Mouse (Mus musculus) adrenal gland, postnatal 4 days (tissue): ENCODE data around the gene Plekhs1. TPM values are rescaled to one million over a fixed set of nuclear protein-coding genes. Genes with fewer than 3 reads are reported as not detected.
"Not testable (repeated sequence)": the region's sequence is repeated elsewhere in the genome, so short reads cannot be mapped to it uniquely, and the experiment has no call there.

Experiments used
- DNase-seq, 2 experiments: peaks; one replicate each; pipeline ENCODE4 v3.0.0; 2021 to 2022; ENCODE audit warnings: low spot score in 2 of 2, mixed read lengths in 2 of 2
- total RNA-seq, 2 experiments: library from RNA; stranded (reverse); gene quantifications; 2 replicates each; pipeline ENCODE4 v1.2.3; 2021

Plekhs1 gene
- total RNA-seq, 2 experiments from 2014 or later, result 0.70 to 1.5 TPM

DNA sequence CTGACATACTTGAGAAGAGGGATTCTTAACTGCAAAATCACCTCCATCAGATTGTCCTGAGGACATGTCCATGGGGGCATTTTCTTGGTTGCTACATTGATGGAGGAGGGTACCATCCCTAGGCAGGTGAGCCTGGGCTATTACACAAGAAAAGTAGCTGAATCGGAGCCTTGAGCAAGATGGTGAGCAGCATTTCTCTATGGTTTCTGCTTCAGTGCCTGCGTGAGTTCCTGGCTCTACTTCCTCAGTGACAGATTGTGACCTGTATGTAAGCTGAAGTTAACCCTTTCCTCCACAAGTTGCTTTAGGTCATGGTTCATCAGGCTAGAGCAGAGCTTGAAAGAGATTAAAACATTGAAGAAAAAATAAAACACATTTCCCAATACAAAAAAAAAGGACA is 6.1 kb upstream of the Plekhs1 start:
- DNase-seq, result no peak

DNA sequence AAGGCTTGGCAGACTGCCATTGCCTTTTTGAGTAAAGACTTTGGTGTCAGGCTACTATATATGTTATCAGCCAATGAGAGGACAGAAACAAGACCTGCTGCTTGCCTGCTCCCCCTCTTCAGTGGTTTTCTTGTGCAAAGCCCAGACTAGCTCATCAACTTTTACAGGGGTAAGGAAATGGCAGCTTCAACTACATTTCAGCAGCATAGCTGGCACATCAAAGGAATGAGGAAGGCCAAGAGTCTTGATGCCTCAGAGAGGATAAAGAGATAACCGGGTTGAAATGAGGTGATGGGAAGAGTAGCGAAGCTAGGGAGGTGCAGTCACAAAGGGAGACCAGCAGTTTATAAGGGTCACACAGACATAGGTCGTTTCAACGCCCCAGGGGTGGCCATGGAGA is 3.9 kb upstream of the Plekhs1 start:
- DNase-seq, result no peak

DNA sequence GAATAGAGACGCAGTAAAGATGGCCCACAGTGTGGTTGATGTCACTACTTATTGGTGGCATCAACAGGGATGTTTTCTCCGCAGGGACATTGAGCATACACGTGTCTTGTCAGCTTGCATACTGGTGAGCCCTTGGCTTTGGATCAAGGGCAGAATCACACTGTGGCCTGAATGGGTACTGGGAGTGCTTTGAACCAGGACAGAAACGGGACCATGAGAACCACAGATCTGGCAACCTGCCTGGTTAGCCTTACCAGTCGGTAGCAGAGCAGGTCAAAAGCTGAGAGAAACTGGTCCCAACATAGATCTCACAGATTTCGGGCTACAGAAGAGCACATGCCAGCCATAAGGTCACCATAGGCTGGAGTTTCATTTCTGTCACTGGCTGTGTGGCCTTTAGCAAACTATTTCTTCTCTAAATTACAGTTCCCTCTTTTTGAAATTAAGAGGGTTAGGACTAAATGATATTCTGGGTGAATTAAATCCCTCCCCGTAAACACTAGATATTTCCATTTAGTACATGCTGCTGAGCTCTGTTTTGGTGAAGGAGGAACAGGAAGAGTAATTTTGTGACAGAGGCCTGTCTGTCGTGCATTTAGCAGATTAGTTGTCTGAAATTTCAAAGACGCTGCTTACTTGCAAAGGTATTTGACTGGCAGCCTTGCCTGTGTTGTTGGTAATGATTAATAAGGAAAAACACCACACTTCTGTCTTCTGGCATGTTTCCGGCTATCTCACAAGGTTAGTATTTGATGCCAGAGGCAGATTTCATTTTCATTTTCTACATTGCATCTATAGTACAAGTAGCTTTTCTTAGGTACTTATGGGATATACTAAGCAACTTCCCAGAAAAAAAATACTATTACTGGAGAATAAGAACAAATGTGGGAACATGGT is 2.0 kb upstream of the Plekhs1 start:
- no peak for DNase-seq

DNA sequence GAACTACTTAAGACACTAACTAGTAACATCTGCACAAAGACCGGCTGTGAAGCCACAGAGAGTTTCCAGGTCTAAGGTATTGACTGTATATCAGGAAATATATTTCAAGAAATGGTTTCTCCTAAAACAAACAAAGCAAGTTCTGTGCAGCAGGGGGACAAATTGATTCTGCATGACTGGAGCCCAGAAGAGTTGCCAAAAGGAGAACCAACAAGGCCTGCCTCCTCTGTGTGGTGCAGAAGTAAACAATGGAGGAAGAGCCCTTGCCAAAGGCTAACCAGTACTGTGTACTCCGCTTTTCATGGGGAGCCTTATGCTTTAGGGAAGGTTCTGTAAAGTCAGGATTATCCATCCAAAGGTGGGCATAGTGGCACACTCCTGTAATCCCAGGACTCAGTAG is 1.2 kb upstream of the Plekhs1 start:
- DNase-seq, result no peak

DNA sequence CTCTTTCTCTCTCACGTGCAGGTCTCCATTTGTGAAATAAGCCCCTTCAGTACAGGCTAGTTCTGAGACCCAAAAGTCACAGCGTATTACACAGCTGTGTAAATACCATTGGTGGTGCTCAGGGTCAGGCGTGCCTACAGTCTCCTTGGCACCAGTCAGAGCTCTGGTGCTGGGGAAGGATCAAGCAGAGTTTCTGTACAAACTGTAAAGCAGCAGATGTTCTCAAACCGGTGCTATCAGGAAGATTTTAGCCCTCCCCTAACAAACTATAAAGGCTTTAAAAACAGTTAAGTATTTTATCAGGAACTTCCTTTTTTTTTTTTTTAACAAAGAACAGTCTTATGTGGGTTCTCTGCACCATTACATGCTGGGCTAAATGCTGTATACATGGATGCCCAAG is 1.3 kb downstream of the Plekhs1 start:
- DNase-seq, result no peak

DNA sequence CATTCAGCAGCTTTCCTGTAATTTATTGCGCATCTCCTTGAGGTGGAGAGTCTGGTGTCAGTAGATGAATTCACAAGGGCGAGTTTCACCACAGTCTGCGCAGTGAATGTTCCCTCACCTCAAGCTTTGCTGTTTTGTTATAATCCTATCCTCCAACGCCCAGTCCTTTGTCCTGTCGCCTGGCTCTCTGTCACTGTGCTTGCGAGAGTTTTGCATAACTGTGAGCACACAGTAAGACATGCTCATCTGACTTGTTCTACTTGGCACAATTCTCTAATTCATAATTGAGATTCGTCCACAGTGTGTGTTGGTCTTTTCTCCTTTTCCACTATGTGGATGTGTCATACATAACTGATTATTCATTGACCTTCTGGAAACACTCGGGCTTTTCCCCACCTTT is 5.0 kb downstream of the Plekhs1 start:
- no peak for DNase-seq

DNA sequence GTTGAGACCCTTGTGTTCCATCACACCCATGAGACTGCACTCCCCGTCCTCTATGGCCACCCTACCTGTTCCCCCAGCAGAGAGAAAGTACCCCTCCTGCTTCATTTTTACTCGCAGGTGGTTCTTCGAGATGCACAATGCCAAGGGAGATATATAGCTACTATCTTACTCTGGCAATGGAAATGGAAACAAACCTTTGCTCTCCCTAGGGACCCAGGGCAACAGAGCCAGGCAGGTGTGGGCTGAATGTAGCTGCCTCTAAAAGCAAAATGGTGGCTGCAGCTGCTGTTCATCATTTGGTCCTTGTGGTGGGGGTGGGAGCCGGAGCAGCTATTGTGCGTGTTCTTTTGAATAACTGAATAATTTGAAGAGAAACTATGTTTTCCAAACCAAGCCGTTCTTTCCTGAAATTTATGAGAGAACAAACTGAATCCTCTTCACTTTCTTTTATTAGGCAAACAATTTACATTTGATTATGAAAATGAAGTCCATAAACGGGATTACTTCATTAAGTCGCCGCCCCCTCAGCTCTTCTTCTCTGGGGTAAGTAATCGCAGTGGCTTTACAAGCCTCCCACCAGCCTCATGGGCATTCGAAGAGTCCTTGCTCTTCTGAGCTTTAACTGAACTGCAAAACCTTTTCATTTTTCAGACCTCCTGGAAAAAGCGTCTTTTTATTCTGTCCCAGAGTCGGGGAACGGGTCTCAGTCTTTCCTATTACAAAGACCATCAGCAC is 9.0 kb downstream of the Plekhs1 start:
- no peak for DNase-seq

DNA sequence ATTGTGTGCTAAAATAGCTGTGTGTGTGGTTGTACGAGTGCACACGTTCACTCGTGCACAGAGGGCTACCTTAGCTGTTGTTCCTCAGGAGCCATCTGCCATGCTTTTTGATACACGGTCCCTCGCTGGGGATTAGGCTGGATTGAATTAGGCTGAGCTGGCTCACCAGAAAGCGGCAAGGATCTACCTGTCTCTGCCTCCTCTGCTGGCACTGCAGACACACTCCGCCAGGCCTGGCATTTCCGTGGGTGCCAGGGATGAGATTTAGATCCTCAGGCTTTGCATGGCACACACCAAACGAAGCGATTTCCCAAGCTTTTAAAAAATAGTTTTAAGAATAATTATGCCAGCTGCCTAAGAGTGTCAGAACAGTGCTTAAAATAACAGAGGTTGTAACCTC is 10.5 kb downstream of the Plekhs1 start:
- DNase-seq, result no peak

DNA sequence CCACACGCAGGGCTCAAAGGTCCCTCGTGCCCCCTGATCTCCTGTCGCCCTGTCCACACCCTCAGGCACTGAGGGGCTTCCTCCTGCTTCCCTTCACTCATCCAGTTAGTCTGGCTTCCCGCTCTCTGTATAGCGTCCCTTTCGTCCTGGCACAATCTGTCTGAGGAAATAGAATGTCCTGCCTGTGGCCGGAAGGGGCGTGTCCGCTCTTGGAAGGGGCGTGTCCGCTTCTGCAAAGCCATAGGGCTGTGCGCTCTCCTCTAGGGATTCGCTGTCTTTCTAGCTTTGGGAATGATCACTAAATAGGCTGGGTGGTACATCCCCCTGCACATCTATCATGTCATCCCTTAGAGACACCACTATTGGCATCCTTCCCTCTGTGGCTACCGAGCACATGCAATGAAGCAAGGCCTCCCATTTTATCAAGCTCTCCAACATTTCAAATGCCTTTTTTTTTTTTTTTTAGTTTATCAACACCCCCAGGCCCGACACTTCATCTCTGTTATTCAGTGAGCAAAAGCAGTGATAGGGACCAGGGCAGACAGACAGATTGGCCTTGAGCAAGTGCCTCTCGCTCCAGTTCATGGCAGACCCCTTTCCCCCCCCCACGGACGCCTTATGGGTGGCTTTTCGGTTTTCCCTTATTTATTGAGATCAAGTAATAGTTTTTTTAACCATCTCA is 13.6 kb downstream of the Plekhs1 start:
- no peak for DNase-seq

DNA sequence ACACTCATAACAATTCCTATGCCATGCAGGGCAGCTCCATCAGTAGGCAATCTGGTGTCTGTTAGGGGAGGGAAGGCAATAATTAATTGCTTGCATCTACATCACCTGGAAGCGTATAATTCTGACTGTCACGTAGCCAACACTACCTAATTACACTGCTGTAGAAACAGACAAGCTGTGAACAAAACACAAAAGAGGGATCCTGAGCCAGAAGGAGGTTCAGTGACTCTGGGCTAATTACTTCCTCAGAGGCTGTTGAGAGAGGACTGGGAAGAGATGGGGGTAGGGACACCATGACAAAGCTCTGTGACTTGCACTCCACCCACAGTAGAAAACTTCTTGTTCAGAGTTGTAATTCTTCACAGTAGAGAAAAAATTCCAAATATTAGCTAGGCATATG is 15.1 kb downstream of the Plekhs1 start:
- no peak for DNase-seq

DNA sequence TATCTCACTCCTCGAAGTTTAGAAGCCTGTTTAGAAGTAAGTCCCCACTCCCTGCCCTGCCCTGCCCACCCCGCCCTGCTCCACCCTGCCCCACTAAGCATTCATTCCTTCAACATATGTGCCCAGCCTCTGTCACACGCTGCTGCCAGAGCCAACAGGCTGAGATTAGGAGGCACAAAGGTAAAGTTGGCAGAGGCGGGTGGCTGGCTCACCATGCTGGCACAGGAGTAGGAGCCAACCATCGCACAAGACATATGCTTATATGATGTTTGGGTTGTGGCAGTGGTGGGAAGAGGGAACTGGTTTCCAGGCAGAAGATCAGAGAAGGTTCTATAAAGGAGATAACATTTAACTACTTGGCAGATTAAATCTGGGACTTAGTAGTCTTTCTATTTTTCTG is 15.8 kb downstream of the Plekhs1 start:
- DNase-seq, result no peak

DNA sequence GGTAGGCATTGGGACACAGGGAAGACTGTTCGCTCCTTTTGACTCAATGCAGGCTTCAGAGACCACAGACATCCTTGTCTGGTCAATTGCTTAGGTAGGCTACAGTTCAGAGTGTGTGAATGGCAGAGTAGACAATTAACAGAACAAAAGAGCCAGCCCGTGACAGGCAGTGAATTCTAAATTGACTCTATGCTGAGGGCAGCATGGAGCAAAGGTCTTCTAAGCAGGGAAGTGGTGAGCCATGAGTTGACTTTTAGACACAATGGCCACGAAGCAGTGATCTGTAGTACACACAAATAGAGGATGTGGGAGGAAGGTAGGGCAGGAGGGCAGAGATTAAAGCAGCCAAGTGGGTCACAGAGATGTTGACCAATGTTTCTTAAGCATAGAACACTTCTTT is 16.4 kb downstream of the Plekhs1 start:
- DNase-seq, result no peak

DNA sequence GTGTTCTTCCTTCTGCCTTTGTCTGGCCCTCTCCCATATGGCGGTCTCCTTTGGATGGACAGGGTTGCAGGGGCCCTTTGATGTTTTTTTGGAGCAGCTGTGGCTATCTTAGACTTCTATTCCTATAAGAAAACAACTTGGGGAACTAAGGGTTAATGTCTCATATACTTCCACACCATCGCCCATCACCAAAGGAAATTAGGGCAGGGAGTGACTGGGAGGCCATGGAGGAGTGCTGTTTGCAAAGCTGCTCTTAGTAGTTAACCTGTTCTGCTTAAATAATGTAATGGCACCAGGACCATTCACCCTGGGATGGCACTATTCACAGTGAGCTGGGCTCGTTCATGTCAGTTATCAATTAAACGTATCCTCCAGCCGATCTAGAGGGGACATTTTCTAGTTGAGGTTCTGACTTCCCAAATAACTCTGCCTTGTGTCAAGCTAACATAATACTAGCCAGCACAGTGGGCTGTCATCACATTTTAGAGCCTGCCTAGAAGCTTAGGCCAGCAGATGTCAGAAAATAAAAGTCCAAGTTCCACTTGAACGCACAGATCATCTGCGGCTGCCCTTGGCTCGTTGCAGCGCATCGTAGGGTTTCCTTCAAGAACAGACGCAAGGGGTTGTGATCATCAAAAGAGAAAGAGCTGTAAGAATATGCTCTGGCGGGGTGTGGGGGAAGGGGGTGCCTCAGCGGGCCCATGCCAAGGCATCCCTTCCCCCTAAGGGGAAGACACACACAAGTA is 23.4 kb downstream of the Plekhs1 start:
- DNase-seq, result no peak

DNA sequence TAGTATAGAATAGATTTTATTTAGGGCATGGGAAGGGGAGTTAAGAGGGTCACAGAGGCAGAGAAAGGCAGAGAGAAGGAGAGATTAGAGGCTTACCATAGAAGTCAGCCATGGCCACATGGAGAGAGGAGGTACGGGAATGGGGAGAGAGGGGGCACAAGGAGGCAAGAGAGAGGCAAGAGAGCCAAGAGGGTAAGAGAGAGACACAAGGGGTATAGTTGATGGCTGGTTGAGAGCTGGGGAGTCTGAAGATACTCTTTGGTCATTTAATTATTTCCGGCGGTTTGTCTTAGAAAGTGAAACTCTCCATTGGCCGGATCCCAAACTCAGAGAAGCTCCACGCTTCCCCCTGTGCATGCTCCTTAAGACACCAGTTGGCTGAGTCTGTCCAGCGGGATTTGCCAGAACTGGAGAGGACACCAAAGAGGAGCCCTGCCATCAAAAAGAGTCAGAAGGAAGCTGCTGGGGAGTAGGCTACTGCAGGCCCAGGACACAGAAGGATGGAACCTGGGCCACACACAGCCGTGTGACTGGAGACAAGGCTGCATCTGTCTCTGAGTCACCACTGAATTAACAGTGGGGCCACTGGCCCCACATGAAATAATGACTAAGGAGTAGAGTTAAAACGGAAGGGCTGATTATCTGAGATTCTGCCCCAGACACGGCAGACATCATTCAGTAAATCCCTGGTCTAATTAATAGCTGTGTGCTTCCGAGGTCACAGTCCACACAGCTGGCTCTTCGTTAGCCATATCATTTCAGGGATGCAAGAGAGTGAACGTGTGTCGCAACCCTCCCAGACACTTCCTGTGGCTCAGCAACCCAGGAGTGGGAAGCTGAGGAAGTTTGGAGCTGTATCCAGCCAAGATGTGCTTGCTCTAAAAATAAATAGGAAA is 24.2 kb downstream of the Plekhs1 start:
- DNase-seq, result no peak

DNA sequence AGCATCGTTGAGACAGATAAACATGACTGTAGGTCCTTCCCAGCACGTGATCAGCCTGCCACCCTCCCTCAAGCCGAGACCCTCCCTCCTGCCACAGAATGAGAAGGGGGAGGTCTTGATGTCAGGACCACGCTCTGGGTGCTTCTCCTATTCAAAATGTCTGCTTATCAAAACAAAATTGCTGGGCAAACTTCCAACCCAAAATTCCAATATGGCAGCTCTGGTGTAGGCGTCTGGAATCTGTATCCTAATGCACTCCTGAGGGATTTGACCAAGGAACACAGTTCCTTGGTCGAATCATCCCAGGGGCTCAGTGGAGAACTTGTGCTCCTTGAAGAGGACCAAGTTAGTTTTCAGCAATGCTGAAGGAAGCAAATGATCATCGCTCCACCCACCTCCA is 25.5 kb downstream of the Plekhs1 start:
- no peak for DNase-seq

DNA sequence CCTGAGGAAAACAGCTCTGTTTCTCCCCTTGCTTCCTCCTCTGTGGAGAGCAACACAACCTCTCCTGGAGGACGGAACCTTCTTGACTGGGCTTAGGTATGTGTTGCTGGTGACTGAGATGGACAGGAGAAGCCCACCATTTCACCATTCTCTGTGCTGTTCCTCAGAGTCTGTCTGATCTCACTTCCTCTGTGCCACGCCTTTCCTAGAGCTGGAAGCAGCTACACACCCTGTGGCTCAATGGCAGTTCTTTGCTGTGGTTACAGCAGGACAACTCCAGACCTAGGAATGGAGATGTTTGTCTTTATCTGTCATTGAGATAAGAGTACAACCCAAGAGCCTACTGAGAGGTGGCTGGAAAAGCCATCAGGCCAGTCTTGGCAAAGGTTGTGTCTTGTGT is 25.9 kb downstream of the Plekhs1 start:
- no peak for DNase-seq

DNA sequence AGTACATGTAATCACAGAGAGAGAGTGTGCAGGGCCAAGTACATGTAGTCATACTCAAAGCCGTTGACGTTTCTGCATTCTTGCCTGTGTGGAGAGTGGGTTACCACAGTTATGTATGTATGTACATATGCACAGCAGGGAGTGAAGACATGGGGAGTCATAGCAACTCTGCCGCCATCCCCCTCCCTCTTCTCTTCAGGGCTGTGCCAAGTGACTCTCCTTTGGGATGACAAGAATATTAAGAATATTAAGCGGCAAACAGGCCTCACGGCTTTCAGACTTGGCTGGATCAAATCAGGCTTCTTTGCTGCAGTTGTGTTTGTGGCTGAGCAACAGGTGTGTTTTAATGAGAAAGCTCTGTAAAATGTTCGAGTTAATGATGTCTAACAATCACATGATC is 28.2 kb downstream of the Plekhs1 start:
- no peak for DNase-seq

DNA sequence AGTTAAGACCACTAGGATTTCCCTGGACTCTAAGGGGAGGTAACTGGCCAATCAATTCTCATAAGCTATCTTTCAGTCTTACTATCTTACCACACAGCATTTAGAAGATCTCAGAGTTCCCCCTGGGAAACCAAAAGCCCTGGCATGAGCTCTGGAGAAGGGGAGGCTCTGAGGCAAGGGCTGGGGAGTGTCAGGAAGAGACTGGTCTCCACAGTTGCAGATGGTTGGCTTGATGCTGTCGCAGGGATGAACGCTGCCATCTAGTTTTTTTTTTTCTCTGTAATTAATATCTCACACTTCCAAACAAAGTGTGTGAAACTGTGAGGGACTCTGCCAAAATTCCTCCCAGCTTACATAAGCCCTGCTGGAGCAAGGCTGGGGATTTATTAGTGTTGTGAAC is 32.7 kb downstream of the Plekhs1 start:
- DNase-seq, result not testable (repeated sequence)

DNA sequence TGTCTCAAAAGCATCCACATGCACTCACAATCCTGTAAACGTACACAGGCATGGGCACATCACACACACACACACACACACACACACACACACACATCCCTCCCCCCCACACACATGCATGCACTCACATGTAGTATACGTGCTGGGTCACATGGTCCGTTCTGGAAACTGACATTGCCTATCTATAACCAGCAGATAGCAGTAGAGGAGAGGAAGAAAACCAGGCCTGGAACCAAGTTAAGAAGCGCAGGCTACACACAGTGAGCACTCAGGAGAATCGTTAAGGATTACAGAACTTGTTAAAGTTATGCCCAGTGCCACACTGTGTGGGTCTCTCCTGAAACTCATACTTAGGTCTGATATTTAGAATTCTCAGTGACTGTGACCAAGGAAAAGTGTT is 41.6 kb downstream of the Plekhs1 start:
- DNase-seq, result not testable (repeated sequence)

DNA sequence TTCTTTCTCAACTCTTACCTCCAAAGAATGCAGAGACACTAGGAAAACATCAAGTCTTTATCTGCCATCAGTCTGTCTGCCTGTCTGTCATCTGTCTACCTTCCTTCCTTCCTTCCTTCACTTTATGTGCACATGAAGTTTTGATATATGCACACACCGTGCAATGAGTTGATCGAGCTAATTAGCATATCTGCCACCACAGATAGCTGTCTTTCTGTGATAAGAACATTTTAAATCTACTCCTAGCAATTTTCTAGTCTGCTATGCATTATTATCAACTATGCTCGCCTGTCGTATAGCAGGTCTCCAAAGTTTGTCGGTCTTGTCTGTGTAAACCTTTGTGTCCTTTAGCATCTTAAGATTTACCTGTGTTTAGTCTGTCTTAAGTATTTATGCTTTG is 42.1 kb downstream of the Plekhs1 start:
- not testable (repeated sequence) for DNase-seq
